Mouse (Mus musculus) forebrain, embryonic 11.5 days (tissue): ENCODE measurements around the gene Osbpl8. TPM values are rescaled to one million over a fixed set of nuclear protein-coding genes. Genes with fewer than 3 reads are reported as not detected.

Experiments used
- ATAC-seq: fragments of 200-750 bp; cut with Nextera tagmentation; replicated peaks from 2 replicates; pipeline ENCODE4 v1.8.0; 2017; ENCODE audit warnings: moderate TSS enrichment; ENCODE audit not compliant: low FRiP score
- DNase-seq: peaks from one replicate; pipeline ENCODE4 v3.0.0-alpha.2; 2017; ENCODE audit warnings: low spot score
- H3K27ac ChIP-seq: fragments of 300-500 bp; sonication (generic); 2 replicates; pipeline ENCODE4 v1.5.1; 2014; ENCODE audit warnings: low read depth, low read length
- H3K27me3 ChIP-seq: fragments of 300-500 bp; sonication (generic); 2 replicates; pipeline ENCODE4 v1.6.1; 2014; ENCODE audit warnings: mild to moderate bottlenecking, low read length, mixed read lengths; ENCODE audit not compliant: control insufficient read depth, insufficient read depth
- H3K36me3 ChIP-seq: fragments of 300-500 bp; sonication (generic); 2 replicates; pipeline ENCODE4 v1.6.1; 2014; ENCODE audit warnings: mild to moderate bottlenecking, low read length, moderate library complexity, mixed read lengths; ENCODE audit not compliant: control insufficient read depth, insufficient read depth
- H3K4me1 ChIP-seq: fragments of 300-500 bp; sonication (generic); replicated peaks from 2 replicates; pipeline ENCODE4 v1.6.1; 2014; ENCODE audit warnings: low read length, mixed read lengths; ENCODE audit not compliant: control insufficient read depth, insufficient read depth
- H3K4me2 ChIP-seq: fragments of 300-500 bp; sonication (generic); 2 replicates; pipeline ENCODE4 v1.6.1; 2014; ENCODE audit warnings: low read depth, mild to moderate bottlenecking, low read length, moderate library complexity, mixed read lengths; ENCODE audit not compliant: severe bottlenecking
- H3K4me3 ChIP-seq: fragments of 300-500 bp; sonication (generic); 2 replicates; pipeline ENCODE4 v1.5.1; 2014; ENCODE audit warnings: low read depth, low read length
- H3K9ac ChIP-seq: fragments of 300-500 bp; sonication (generic); 2 replicates; pipeline ENCODE4 v1.6.1; 2014; ENCODE audit warnings: low read length
- H3K9me3 ChIP-seq: fragments of 300-500 bp; sonication (generic); 2 replicates; pipeline ENCODE4 v1.6.1; 2016; ENCODE audit warnings: low read length, mixed read lengths; ENCODE audit not compliant: control insufficient read depth
- WGBS: fragments of 180-500 bp; shearing (Covaris S2); extraction: QIAGEN DNeasy Blood & Tissue Kit; methylation state at CpG from one replicate; pipeline ENCODE4 v1.1.7; 2014; 5-methylcytosine and 5-hydroxymethylcytosine counted together
- polyA plus RNA-seq: library from polyadenylated mRNA; unstranded; fragments of >200 nt; fragmentation: Nextera tagmentation; extraction: Ambion mirVana; gene quantifications from 2 replicates; pipeline ENCODE4 v1.2.1, GENCODE M21; 2014

Gene Osbpl8
- polyA plus RNA-seq, 1 experiment from 2014 or later = 14.4 TPM

GRCm38 (mm10) chr10:111335517-111336352 is 171.2 kb downstream of the Osbpl8 start:
- Histone ChIP-seq H3K4me3 (no peak overlapping the region), H3K4me1 (no peaks in the 10 kb centered on the region), H3K27me3 (no peaks in the 10 kb centered on the region), H3K9ac (0 out of 2 replicates have a peak overlapping the region, but pooled peaks have one; percentile 1), H3K9me3 (no peaks in the 10 kb centered on the region), H3K36me3 (no peaks in the 10 kb centered on the region), H3K27ac (no peak overlapping the region), H3K4me2 (peak overlapping the region; percentile 29)
- WGBS = 19% methylated on average over 29 of the region's 29 CpGs
- peak; percentile 46; the same call in 1 of the 2 replicates for ATAC-seq
- DNase-seq = peak; percentile 60

GRCm38 (mm10) chr10:111336353-111336713 is 171.8 kb downstream of the Osbpl8 start:
- Histone ChIP-seq H3K36me3 (no peaks in the 10 kb centered on the region), H3K4me2 (peak overlapping the region; percentile 29; the same call in 1 of the 2 replicates), H3K27ac (no peak overlapping the region), H3K4me1 (no peaks in the 10 kb centered on the region), H3K9me3 (no peaks in the 10 kb centered on the region), H3K4me3 (no peak overlapping the region), H3K27me3 (no peaks in the 10 kb centered on the region), H3K9ac (no peak overlapping the region)
- ATAC-seq (peak; percentile 12; the same call in 1 of the 2 replicates), DNase-seq (no peak)
- WGBS = 17% methylated on average over 10 of the region's 10 CpGs

- WGBS = 84% methylated on average over 11 of the region's 11 CpGs
These were observed 174.7 kb downstream of the Osbpl8 start for GRCm38 (mm10) chr10:111339296-111339695.

GRCm38 (mm10) chr10:111341761-111342160 is 177.2 kb downstream of the Osbpl8 start:
- no peak for ATAC-seq
- Histone ChIP-seq H3K4me2 (no peak overlapping the region), H3K36me3 (no peaks in the 10 kb centered on the region), H3K27ac (no peak overlapping the region), H3K4me1 (no peaks in the 10 kb centered on the region), H3K9ac (no peak overlapping the region), H3K9me3 (no peaks in the 10 kb centered on the region), H3K4me3 (no peak overlapping the region), H3K27me3 (no peaks in the 10 kb centered on the region)
- WGBS = 89% methylated on average over 7 of the region's 7 CpGs
- no peak for DNase-seq

More at GRCm38 (mm10) chr10:111339296-111339695, 174.7 kb downstream of the Osbpl8 start:
- H3K27ac ChIP-seq = no peak overlapping the region
- H3K4me1 ChIP-seq = no peaks in the 10 kb centered on the region
- no peak overlapping the region for H3K4me3 ChIP-seq
- H3K4me2 ChIP-seq = no peak overlapping the region
- H3K36me3 ChIP-seq = no peaks in the 10 kb centered on the region
- H3K9ac ChIP-seq = no peak overlapping the region
- H3K27me3 ChIP-seq = no peaks in the 10 kb centered on the region
- no peak for DNase-seq
- H3K9me3 ChIP-seq = no peaks in the 10 kb centered on the region
- ATAC-seq = no peak

- H3K4me1 ChIP-seq = no peaks in the 10 kb centered on the region
- no peaks in the 10 kb centered on the region for H3K36me3 ChIP-seq
- ATAC-seq (no peak), DNase-seq (no peak)
- no peak overlapping the region for H3K27ac ChIP-seq
- H3K4me3 ChIP-seq = no peak overlapping the region
- H3K4me2 ChIP-seq = no peak overlapping the region
- 92% methylated on average over 5 of the region's 5 CpGs for WGBS
- H3K27me3 ChIP-seq = no peaks in the 10 kb centered on the region
- H3K9ac ChIP-seq = no peak overlapping the region
- H3K9me3 ChIP-seq = no peaks in the 10 kb centered on the region
These were observed 179.0 kb downstream of the Osbpl8 start for GRCm38 (mm10) chr10:111343555-111343954.

Other genes with a start within 250 kb of the Osbpl8 start
- 169 and 173 TPM in 2 replicates for gene Csrp2, start 245.0 kb upstream of the Osbpl8 start, polyA plus RNA-seq
- 28.0 and 31.6 TPM in 2 replicates for gene Zdhhc17, start 154.6 kb upstream of the Osbpl8 start, polyA plus RNA-seq
- 7.5 and 9.5 TPM in 2 replicates for gene Bbs10, start 133.9 kb downstream of the Osbpl8 start, polyA plus RNA-seq